Mouse (Mus musculus) cerebellum, adult 2 months (tissue): ENCODE results near the gene Ctrl.

ENCODE experiments used
- CTCF ChIP-seq: fragments of 200-500 bp; IDR thresholded peaks from 2 replicates; pipeline ENCODE4 v1.5.1; 2011; ENCODE audit warnings: low read depth, mild to moderate bottlenecking, control low read depth, low read length, moderate library complexity, borderline replicate concordance; ENCODE audit not compliant: insufficient read depth
- POLR2A ChIP-seq: fragments of 200-500 bp; IDR thresholded peaks from 2 replicates; pipeline ENCODE4 v1.6.1; 2011; ENCODE audit warnings: low read length, control low read depth, borderline replicate concordance; ENCODE audit not compliant: insufficient read depth

GRCm38 (mm10) chr8:105935863-105936603 is 2.4 kb upstream of the Ctrl start:
- TF ChIP-seq POLR2A (no peak), CTCF (no peak)
